Mouse (Mus musculus) spleen, adult 18-20 months (tissue): ENCODE measurements around the gene Cwc22.
"Not testable (repeated sequence)": the region's sequence is repeated elsewhere in the genome, so short reads cannot be mapped to it uniquely, and the experiment has no call there.

Experiments used
- DNase-seq, 2 experiments: peaks; one replicate each; pipeline ENCODE4 v3.0.0; 2022; ENCODE audit warnings: mixed read lengths in 2 of 2

Gene Cwc22

GRCm38 (mm10) chr2:77895906-77896570 lies 50.1 kb downstream of the Cwc22 start:
- not testable (repeated sequence) for DNase-seq

- no peak for DNase-seq
Measured at GRCm38 (mm10) chr2:77894896-77895295, 51.3 kb downstream of the Cwc22 start.

GRCm38 (mm10) chr2:77893505-77893904 lies 52.7 kb downstream of the Cwc22 start:
- no peak for DNase-seq

- no peak for DNase-seq
Measured at GRCm38 (mm10) chr2:77892573-77892972, 53.6 kb downstream of the Cwc22 start.

GRCm38 (mm10) chr2:77890836-77891438 lies 55.2 kb downstream of the Cwc22 start:
- DNase-seq, result no peak

GRCm38 (mm10) chr2:77889949-77890348 lies 56.2 kb downstream of the Cwc22 start:
- DNase-seq, result no peak

GRCm38 (mm10) chr2:77889401-77889800 lies 56.8 kb downstream of the Cwc22 start:
- no peak for DNase-seq

- DNase-seq, result no peak
Measured at GRCm38 (mm10) chr2:77888826-77889225, 57.3 kb downstream of the Cwc22 start.

- no peak for DNase-seq
Measured at GRCm38 (mm10) chr2:77888056-77888455, 58.1 kb downstream of the Cwc22 start.

- DNase-seq, result no peak
Measured at GRCm38 (mm10) chr2:77887166-77887565, 59.0 kb downstream of the Cwc22 start.

- DNase-seq, result no peak
Measured at GRCm38 (mm10) chr2:77885491-77886130, 60.6 kb downstream of the Cwc22 start.

- no peak for DNase-seq
Measured at GRCm38 (mm10) chr2:77885036-77885435, 61.1 kb downstream of the Cwc22 start.

GRCm38 (mm10) chr2:77884491-77884890 lies 61.7 kb downstream of the Cwc22 start:
- DNase-seq, result no peak

- DNase-seq, result no peak
Measured at GRCm38 (mm10) chr2:77882961-77883360, 63.2 kb downstream of the Cwc22 start.

GRCm38 (mm10) chr2:77881301-77882199 lies 64.6 kb downstream of the Cwc22 start:
- DNase-seq, result no peak

GRCm38 (mm10) chr2:77880351-77880750 lies 65.8 kb downstream of the Cwc22 start:
- no peak for DNase-seq

GRCm38 (mm10) chr2:77879736-77880135 lies 66.4 kb downstream of the Cwc22 start:
- DNase-seq, result no peak

- no peak for DNase-seq
Measured at GRCm38 (mm10) chr2:77877156-77877855, 68.9 kb downstream of the Cwc22 start.

GRCm38 (mm10) chr2:77876331-77876730 lies 69.8 kb downstream of the Cwc22 start:
- DNase-seq, result no peak

GRCm38 (mm10) chr2:77875516-77875915 lies 70.7 kb downstream of the Cwc22 start:
- no peak for DNase-seq

- no peak for DNase-seq
Measured at GRCm38 (mm10) chr2:77874678-77875077, 71.5 kb downstream of the Cwc22 start.

- DNase-seq, result no peak
Measured at GRCm38 (mm10) chr2:77873806-77874205, 72.4 kb downstream of the Cwc22 start.
